Mouse (Mus musculus) cortical plate, adult 2 months (tissue): Measurements from ENCODE around the gene C5ar1.

Experiments used
- CTCF ChIP-seq: fragments of 200-500 bp; IDR thresholded peaks from 2 replicates; pipeline ENCODE4 v1.5.1; 2011; ENCODE audit warnings: mild to moderate bottlenecking, control low read depth, low read length; ENCODE audit not compliant: insufficient read depth; ENCODE audit errors: extremely low read depth
- POLR2A ChIP-seq: fragments of 200-500 bp; IDR thresholded peaks from 2 replicates; pipeline ENCODE4 v1.6.1; 2011; ENCODE audit warnings: mild to moderate bottlenecking, low read length, control low read depth; ENCODE audit not compliant: insufficient read depth; ENCODE audit errors: extremely low read depth

DNA sequence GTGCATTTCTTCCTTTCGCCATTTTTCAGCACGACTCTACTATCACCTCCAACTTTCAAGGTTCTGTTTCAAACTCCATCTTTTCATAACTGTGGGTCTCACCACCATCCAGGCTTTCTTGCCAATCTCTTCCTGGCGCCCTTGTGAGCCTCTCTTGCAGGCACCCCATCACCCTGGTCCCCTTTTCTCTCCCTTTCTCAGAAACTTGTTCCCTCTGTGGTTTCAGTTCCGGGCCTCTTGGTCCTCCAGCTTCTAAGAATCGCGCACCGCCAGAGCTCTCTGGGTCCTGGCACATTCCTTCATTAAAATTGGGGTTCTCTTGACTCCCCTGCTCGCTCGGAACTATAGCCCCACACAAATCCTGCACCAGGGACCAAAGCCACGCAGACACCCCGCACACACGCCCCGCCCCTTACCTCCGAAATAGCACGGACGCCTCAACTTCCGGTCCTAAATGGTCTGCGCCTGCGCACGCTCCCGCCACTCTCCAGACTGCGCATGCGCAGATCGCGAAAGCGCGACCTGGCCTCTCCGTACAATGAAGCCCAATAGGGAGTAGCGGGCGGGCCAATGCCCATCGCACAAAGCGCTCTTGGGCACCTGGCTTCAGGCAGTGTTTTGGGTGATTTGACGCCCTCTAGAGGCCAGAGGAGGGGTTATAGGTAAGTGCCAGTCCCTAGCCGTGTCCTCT is 37.6 kb downstream of the C5ar1 start, which contains the start of gene Dhx34:
- TF ChIP-seq CTCF (peak; percentile 23; the same call in 1 of the 2 replicates), POLR2A (peak; percentile 71)
